Mouse (Mus musculus) lung, embryonic 16.5 days (tissue): Measurements from ENCODE around the gene Gm14685. TPM values are rescaled to one million over a fixed set of nuclear protein-coding genes. Genes with fewer than 3 reads are reported as not detected.

ENCODE experiments used
- polyA plus RNA-seq: library from polyadenylated mRNA; unstranded; fragments of >200 nt; fragmentation: Nextera tagmentation; extraction: Ambion mirVana; gene quantifications from 2 replicates; pipeline ENCODE4 v1.2.1, GENCODE M21; 2015

Gm14685 gene
- polyA plus RNA-seq, 1 experiment from 2014 or later, result not detected

Other genes starting within 250 kb of the Gm14685 start
- 91.4 and 91.5 TPM in 2 replicates for gene Cetn2, start 198.6 kb upstream of the Gm14685 start, polyA plus RNA-seq
- gene Nsdhl, start 198.5 kb upstream of the Gm14685 start, polyA plus RNA-seq, result 18.4 and 18.9 TPM in 2 replicates
- gene Zfp185, start 129.7 kb upstream of the Gm14685 start, polyA plus RNA-seq, result 8.7 and 10.1 TPM in 2 replicates
- gene Pnma5, start 79.9 kb upstream of the Gm14685 start, polyA plus RNA-seq, result not detected in 2 replicates
- 0.10 and 0.15 TPM in 2 replicates for gene Pnma3, start 52.3 kb upstream of the Gm14685 start, polyA plus RNA-seq
- 1.6 and 2.7 TPM in 2 replicates for gene Xlr4a, start 34.6 kb upstream of the Gm14685 start, polyA plus RNA-seq
- 2.4 and 4.6 TPM in 2 replicates for gene Xlr3a, start 20.0 kb upstream of the Gm14685 start, polyA plus RNA-seq
- not detected in 2 replicates for gene Xlr5b, start 31.7 kb downstream of the Gm14685 start, polyA plus RNA-seq
- gene DXBay18, start 32.4 kb downstream of the Gm14685 start, polyA plus RNA-seq, result not detected in 2 replicates
- gene Spin2d, start 59.9 kb downstream of the Gm14685 start, polyA plus RNA-seq, result not detected in 2 replicates
- 8.4 and 10.6 TPM in 2 replicates for gene Xlr3b, start 75.2 kb downstream of the Gm14685 start, polyA plus RNA-seq
- gene Xlr4b, start 97.3 kb downstream of the Gm14685 start, polyA plus RNA-seq, result 0.65 and 1.3 TPM in 2 replicates
- 10.5 TPM in 2 replicates for gene F8a, start 111.2 kb downstream of the Gm14685 start, polyA plus RNA-seq
- 0.24 and 0.83 TPM in 2 replicates for gene Xlr4c, start 126.1 kb downstream of the Gm14685 start, polyA plus RNA-seq
- not detected in 2 replicates for gene Xlr3c, start 148.3 kb downstream of the Gm14685 start, polyA plus RNA-seq
- gene Xlr5a, start 175.9 kb downstream of the Gm14685 start, polyA plus RNA-seq, result 0.24 TPM in 1 of 2 replicates, not detected in the other
- gene Xlr5c, start 175.9 kb downstream of the Gm14685 start, polyA plus RNA-seq, result not detected in 2 replicates
- not detected in 2 replicates for gene Gm45015, start 219.8 kb downstream of the Gm14685 start, polyA plus RNA-seq
- gene Zfp275, start 225.6 kb downstream of the Gm14685 start, polyA plus RNA-seq, result 12.9 and 13.8 TPM in 2 replicates